Mouse (Mus musculus): ENCODE data around the gene Elob. TPM values are rescaled to one million over a fixed set of nuclear protein-coding genes. Genes with fewer than 3 reads are reported as not detected.

Elob gene
- total RNA-seq (2021): 100 to 1,000 TPM; 400 to 416 TPM
- long read RNA-seq, experiment 1, transcript Elob-202 (3 exons, 581 nt): minor isoform, 53 of 467 reads
- long read RNA-seq, experiment 1, transcript Elob-204 (4 exons, 414 nt): minor isoform, 15 of 467 reads
- long read RNA-seq, experiment 1, transcript Elob-201 (4 exons, 537 nt): major isoform, 379 of 467 reads
- long read RNA-seq, experiment 1, transcript Elob-205 (5 exons, 578 nt): minor isoform, 9 of 467 reads
- long read RNA-seq, experiment 1, partial matches to known transcripts: 9 of 467 reads
- long read RNA-seq, experiment 1, other reads (novel, unspliced or antisense): 2 of 467 reads
- long read RNA-seq, experiment 2, transcript Elob-205 (5 exons, 578 nt): minor isoform, 6 of 221 reads
- long read RNA-seq, experiment 2, transcript Elob-202 (3 exons, 581 nt): minor isoform, 20 of 221 reads
- long read RNA-seq, experiment 2, transcript Elob-201 (4 exons, 537 nt): major isoform, 185 of 221 reads
- long read RNA-seq, experiment 2, partial matches to known transcripts: 4 of 221 reads
- long read RNA-seq, experiment 2, other reads (novel, unspliced or antisense): 2 of 221 reads

DNA sequence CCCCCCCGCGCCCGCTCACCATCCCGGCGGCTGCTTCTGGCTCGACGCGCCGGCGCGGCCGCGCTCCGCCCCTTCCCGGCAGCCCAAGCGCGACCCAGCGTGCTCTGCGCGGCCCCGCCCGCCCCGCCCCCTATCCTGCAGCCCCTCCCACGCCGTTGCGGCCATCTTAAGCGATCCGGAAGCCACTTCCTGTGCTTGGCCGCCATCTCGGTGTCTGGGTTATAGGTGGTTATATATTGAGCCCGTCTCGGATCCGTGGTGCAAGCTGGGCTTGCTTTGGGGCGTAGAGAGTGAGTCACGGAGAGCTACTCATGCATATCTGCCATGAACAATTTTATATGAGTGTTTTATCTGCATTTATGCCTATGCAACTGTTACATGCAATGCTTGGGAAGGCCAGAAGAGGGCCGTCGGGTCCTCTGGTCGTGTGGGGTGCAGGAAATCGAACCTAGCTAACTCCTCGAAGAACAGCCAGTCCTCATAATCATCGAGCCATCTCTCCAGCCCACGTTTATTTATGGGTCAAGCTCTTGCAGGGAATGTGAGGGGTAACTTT, at the start of gene Elob:
Gene Elob (minus strand): TSS at position 73 of the 556 bp plus-strand sequence.
- DNase-seq: peak; percentile 89 to 90

DNA sequence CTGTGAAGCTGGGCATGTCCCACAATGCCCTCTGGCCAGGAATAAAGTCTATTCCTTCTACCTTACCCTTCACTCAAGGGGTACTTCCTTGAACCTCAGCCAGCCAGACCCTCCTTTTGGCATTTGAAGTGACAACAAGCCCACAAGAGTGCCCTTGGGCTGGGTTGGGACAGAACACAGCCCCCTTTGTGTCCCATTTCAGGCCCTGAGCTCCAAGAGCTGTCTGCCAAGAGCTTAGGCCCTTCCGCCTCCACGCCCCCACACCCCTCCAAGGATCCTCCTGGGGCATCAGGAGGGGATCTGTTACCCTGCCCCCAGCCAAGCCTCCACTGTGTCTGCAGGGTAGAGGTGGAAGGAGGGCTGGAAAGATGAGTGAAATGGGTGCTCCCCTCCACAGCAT, 48.2 kb upstream of the Elob start:
- DNase-seq: no peak

GRCm38 (mm10) chr17:23876741-23877140, 47.8 kb upstream of the Elob start:
- DNase-seq: no peak

DNA sequence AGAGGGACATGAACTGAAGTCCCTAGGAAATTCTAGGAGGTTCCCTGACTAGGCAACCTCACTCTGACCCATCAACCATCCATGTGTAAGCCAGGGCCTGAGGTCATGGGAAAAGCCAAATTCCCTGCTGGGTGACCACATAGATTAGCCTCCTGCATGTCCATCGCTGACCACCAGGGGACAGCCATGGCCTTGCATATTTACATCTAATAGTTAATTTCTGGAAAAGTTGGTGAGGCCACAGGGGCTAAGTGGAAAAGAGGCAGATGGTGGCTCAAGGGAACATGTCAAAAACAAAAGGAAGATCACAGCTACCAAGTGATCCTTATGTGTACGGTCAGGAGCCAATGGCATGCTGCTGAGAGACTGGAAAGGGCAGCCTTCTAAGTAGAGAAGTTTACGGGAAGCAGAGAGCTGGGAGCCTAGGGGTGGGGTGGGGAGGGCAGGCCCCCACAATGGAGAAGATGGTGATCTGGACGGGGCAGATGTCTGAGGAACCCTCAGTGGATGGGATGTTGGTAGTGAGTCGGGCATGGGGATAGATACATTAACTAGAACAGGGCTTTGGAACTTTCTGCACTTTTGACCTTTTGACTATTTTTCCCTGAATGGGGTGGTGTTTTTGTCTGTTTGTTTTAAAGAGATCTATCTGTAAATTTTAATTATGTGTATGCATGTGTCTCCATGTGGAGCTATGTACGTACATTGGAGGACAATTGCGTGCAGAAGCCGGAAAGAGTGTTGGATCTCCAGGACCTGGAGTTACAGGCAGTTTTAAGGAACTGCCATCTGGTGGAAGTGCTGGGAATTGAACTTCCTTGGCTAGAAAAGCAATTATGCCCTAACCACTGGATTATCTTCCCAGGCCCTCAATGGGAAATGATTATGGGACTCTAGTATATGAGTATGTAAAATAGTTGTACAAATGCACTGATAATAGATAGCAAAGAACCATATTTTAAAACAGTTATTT, 45.2 kb upstream of the Elob start:
- peak; percentile 45 to 60 for DNase-seq

- DNase-seq: peak in 1 of 2 experiments; percentile 35
Observed at GRCm38 (mm10) chr17:23868513-23868912, 39.6 kb upstream of the Elob start.

DNA sequence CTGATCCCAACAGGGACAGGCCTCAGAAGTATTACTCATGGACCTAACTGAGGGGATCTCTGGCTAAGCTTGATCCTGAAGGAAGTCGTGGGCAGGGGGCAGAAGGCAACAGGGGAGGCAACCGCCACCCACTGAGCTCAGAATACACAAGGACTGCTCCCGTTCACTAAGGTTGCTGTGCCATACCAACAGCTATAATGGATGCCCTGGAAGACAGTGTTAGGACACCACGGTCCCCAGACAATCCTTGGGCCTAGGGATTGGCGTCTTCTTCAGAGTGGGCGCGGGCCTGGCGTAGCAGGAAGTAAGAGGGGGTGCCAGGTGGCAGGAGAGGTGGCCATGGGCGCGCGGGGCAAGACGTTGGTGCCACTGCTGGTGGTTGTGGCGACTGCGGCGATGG, 38.8 kb upstream of the Elob start, which contains the start of gene Prss21:
Gene Prss21 (plus strand): TSS at position 301 of the 400 bp plus-strand sequence.
- no peak for DNase-seq

- peak in 1 of 2 experiments; percentile 47 for DNase-seq
Observed at GRCm38 (mm10) chr17:23862926-23863325, 34.0 kb upstream of the Elob start.

- DNase-seq: no peak
Observed at GRCm38 (mm10) chr17:23857913-23858312, 29.0 kb upstream of the Elob start.

DNA sequence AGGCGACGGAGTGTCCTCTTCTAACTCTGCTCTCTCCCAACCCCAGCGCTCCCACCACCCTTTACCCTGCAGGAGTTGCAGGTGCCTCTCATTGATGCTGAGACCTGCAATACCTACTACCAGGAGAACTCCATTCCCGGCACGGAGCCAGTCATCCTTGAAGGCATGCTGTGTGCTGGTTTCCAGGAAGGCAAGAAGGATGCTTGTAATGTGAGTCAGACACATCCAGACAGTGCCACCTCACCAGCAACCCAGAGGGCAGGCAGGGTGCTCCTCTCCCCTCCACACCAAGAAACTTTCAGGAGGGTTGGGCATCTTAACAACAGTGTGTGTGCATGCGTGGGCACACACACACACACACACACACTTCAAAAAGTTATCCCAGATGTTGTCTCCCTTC, 28.3 kb upstream of the Elob start:
- no peak for DNase-seq

DNA sequence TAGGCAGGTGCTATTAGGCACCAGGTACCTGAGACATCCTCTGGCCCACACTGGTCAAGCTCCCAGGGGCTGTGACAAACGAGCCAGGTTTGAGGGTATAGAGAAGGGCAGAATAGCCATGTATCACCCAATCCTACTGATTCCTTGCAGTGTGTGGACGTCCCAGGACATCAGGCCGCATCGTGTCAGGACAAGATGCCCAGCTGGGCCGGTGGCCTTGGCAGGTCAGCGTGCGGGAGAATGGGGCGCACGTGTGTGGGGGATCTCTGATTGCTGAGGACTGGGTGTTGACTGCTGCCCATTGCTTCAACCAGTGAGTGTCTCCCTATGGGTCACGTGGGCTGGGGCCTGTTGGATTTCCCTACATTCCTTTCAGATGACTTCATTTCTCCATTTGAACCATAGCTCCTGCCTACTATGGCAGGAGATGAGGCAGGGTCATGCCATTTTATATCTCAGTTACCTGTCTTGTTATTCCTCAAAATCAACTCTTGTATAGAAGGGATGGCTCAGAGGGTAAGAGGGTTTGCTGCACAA, 25.4 kb upstream of the Elob start:
- no peak for DNase-seq

DNA sequence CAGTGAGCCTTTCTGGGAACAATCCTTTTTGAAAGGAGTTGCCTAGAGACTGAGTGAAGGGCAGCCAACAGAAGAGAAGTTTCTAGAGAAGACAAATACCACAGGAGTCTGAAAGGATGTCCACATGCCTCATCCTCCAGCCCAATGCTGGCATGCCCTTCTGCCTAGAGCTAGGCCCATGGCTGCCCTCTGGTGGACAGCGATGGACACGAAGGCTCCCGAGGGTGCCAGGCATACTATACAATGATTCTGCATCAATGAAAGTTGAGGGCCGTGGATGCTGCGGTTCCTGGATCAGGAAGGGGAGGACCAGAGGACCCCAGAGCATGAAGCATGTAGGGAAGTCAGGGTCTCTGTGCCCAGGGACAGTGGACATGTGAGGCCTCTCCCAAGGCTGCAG, 24.4 kb upstream of the Elob start:
- DNase-seq: peak; percentile 72 to 82

DNA sequence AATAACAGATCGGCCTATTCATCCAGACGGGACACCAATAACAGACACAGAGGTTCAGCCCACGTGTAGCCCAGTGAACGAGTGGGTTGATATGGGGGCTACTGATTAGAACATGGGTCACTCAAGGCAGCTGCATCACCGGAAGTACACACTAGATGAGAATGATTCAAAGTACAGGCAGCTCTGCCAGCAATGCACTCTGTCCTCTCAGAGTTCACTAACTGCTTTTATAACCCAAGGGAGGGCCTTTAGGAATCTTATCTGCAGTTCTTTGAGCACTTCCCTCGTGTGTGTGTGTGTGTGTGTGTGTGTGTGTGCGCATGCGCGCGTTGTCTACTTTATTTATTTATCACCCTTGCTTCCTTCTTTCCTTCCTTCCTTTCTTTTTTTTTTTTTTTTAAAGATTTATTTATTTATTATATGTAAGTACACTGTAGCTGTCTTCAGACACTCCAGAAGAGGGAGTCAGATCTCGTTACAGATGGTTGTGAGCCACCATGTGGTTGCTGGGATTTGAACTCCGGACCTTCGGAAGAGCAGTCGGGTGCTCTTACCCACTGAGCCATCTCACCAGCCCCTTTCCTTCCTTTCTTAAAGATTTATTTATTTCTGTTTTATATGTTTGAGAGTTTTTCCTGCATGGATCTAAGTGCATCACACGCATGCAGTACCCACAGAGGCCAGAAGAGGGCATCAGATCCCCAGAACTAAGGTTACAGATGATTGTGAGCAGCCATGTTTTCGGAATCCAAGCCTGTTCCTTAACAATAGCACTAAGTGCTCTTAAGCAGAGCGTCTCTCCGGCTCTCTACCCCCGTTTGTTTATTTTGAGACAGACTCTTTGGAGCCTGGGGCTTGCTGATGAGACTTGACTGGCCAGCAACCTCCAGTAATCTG, 22.2 kb upstream of the Elob start:
- DNase-seq: peak; percentile 63 to 73

GRCm38 (mm10) chr17:23850028-23850427, 21.1 kb upstream of the Elob start:
- DNase-seq: no peak

DNA sequence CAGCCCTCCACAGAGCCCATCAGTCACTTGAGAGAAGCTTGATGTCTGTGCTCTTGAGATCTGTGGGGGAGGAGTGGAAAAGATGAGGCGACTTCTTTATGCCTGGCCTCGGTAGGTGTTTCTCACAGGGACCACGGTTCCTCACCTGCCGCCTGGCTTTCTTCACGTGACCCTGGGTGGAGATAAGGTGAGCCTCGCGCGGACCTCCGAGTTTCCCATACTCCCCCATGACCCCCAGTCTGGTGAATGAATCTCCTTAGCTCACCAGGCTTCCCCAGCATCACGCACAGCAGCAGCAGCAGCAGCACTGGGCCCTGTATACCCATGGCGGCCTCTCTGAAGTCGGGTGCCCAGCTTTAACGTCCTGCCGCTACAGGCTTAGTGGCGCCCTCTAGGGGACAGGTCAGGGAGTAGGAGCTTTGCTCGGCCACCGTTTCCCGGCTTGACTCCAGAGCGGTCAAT, 14.9 kb upstream of the Elob start, which contains the start of the genes Prss32 and Prss41:
Gene Prss32 (plus strand): TSS at position 44 of the 462 bp plus-strand sequence.
Gene Prss41 (minus strand): TSS at position 361 of the 462 bp plus-strand sequence.
- DNase-seq: peak; percentile 69 to 79

DNA sequence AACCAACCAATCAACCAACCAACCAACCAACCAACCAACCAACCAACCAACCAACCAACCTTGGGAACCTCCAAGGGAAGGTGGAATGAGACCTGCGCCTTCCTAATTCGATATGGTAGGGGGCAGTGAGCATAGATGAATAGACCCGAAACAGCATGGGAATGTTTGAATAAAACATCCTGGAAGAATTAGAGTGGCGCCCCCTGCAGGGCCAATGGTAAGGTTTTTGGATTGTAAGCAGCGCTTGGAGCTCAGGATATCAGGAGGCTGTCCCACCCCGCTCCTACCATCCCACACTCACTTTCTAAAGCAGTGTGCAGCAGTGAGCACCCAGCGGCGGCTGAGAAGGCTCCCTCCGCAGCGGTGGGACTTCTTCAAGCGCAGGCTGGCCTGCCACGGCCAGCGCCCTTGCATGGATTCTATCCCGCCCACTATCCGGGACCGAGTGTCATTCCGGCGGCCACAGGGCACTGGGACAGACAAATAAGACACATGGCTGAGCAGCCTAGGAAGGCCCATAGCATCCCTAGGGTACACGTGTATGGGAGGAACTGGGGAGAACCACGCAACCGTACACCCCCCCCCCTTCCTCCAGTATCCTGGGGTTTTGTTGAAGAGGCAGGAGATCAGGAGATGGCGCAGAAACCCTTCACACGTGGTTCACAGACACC, 14.3 kb upstream of the Elob start:
- DNase-seq: peak in 1 of 2 experiments; percentile 59

DNA sequence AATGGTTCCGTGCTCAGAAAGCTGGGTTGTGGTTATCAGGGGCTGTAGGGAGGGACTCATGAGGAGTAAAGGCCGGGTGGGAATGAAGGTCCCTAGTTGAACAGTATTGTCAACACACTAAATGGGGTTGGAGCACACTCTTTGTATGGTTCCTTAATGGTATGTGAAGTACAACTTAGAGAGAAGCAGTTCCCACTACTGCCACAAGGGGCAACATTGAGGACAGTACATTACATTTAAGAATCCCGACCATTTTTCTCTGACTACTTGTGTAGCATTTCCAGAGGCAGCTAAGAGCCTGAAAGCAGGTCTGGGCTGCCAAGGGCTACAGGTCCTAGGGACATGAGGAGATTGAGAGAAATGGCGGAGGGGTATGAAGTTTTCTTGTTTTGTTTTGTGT, 12.2 kb upstream of the Elob start:
- peak; percentile 37 to 70 for DNase-seq

DNA sequence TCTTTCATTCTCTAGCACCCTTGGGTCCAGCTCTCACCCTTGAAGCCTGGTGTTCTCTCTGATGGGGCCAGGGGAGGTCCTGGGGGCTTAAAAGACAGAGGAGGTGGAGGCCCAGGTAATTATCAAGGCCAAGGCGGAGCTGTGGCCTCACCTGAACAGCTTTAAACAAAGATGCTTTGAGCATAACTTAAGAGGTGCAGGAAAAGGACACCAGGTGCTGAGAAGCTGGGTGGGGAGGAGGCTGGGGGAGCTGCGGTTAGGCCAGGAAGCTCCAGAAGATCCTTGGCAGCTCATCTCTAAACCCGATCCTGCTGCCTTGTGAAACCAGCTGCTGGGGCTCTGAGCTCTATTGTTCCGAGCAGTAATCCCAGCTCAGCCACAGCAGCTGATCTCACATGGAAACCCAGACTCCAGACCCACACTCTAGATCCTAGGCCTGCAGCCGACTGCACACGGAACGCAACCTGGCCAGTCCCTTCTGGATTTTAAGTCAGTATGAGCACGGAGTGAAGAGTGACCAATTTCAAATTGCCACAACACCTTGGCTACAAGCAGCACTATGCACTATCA, 7.2 kb upstream of the Elob start, which contains the start of gene Prss33:
Gene Prss33 (minus strand): TSS at position 51 of the 570 bp plus-strand sequence.
- no peak for DNase-seq

GRCm38 (mm10) chr17:23831201-23831600, 2.3 kb upstream of the Elob start:
- DNase-seq: no peak
